Mouse (Mus musculus) lung, adult 18-20 months (tissue): ENCODE measurements around the gene Nek8.
"Not testable (repeated sequence)": the region's sequence is repeated elsewhere in the genome, so short reads cannot be mapped to it uniquely, and the experiment has no call there.

Source experiments
- DNase-seq, 2 experiments: peaks; one replicate each; pipeline ENCODE4 v3.0.0; 2022; ENCODE audit warnings: mixed read lengths in 2 of 2

The Nek8 gene

GRCm38 (mm10) chr11:78140665-78141064 is 35.8 kb downstream of the Nek8 start:
- no peak for DNase-seq

DNA sequence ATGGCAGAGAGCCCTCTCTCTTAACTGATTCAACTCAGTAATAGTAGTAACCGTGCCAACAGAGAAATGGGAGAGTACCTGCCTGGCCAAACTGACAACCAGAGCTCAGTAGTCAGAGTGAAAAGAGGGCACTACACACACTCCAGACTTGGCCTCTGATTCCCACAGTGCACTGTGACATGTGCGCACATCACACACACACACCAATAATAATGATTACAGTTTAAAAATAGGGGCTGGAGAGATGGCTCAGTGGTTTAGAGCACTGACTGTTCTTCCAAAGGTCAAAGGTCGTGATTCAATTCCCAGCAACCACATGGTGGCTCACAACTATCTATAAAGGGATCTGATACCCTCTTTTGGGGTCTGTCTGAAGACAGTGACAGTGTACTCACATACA is 38.5 kb downstream of the Nek8 start:
- no peak for DNase-seq

DNA sequence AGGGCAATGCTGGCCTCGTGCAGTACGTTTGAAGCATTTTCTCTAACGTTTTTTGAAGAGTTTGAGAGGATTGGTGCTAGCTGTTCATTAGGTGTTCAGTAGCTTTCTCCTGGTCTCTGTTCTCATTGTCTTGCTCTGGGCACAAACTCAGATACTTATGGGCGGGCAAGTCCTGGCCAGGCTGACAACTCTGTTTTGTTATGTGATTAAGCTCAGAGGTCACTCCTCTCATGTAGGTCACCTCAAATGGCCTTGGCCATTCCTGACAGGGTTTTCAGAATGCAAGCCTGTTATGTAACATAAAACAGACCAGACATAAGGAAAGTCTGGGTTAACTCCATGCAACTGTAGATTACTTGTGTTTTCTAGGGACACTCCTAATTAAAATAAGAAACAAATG is 38.9 kb downstream of the Nek8 start:
- no peak for DNase-seq

- no peak for DNase-seq
Observed at GRCm38 (mm10) chr11:78136132-78136531, 40.3 kb downstream of the Nek8 start.

GRCm38 (mm10) chr11:78135314-78135713 is 41.2 kb downstream of the Nek8 start:
- not testable (repeated sequence) for DNase-seq

- no peak for DNase-seq
Observed at GRCm38 (mm10) chr11:78134344-78134743, 42.1 kb downstream of the Nek8 start.

GRCm38 (mm10) chr11:78133915-78134314 is 42.6 kb downstream of the Nek8 start:
- DNase-seq, result no peak

- DNase-seq, result no peak
Observed at GRCm38 (mm10) chr11:78129458-78129857, 47.0 kb downstream of the Nek8 start.

DNA sequence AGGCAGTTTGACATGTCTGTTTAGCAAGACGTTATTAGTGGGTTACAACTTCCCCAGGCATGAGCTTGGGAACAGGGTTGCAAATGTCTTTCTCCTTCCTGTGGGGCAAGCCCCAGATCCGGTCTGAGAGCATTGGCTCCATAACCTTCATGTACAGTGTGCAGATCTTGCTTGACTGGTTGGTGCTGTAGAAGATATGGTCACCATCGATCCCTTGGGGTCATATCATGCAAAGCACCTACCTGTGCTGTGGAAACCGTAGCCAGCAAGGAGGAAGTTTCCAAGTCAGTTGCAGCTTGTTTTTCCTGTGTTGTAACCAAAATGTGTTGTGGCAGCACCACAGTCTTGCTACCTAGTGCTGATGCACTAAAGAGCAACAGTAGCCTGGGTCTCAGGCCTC is 49.7 kb downstream of the Nek8 start:
- no peak for DNase-seq

DNA sequence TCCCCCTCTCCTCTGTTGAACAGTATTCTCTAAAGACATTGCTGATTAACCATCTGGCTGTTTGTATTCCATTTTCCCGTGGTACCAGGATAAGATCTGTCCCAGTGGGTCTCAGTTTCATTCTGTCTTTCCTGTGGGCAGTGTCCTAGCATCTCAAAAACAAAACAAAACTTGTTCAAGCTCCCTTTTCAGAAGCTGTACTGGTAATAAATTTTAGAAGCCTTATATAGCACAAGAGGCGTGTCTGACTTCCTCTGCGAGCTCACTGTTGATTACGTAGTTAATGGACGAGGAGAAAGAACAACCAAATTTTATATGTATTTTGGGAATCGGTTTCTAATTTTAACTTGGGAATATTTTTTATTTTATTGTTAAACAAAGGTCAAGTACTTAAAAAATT is 50.8 kb downstream of the Nek8 start:
- DNase-seq, result no peak

- DNase-seq, result no peak
Observed at GRCm38 (mm10) chr11:78123782-78124181, 52.7 kb downstream of the Nek8 start.

DNA sequence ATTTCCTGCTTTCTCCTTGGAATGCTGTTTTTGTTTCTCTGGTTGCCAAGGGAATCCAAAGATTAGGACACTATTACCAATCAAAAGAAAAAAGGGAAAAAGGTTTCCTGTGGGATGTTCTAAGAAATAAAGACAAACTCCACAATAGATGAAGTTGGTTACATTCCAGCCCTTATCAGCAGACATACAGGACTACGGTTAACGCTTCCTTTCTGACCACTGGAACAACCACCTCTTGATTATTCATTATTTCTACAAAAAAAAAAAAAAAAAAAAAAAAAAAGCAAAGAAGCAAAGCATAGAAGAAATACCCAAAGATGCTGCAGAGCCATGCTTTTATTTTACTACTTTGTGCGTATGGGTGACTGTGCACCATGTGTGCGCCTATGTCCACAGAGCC is 53.7 kb downstream of the Nek8 start:
- no peak for DNase-seq

GRCm38 (mm10) chr11:78121176-78121575 is 55.3 kb downstream of the Nek8 start:
- DNase-seq, result peak; percentile 15 to 59

DNA sequence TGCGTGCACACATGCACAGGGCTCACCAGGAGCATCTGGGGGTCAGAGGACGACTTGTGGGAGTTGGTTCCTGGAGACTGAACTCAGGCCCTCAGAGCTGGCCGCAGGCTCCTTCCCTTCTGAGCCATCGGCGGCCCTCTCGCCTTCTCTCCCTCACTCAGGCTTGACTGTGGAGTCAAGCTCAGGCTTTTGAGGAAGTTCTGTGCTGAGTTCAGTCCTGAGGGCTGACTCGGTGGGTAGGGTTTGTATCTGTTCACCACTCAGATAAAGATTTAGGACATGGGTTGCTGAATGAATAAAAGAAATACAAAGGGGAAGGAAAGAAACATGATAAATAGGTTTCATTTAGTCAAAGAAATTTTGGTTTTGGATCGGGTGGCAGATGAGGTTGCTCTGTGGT is 56.6 kb downstream of the Nek8 start:
- DNase-seq, result no peak

GRCm38 (mm10) chr11:78118467-78118866 is 58.0 kb downstream of the Nek8 start:
- no peak for DNase-seq

- no peak for DNase-seq
Observed at GRCm38 (mm10) chr11:78116146-78116410, 60.4 kb downstream of the Nek8 start.
